Mouse (Mus musculus) limb, embryonic 11.5 days (tissue): ENCODE measurements around the gene Tmie. TPM values are rescaled to one million over a fixed set of nuclear protein-coding genes. Genes with fewer than 3 reads are reported as not detected.

Experiments used
- ATAC-seq: fragments of 200-750 bp; cut with Nextera tagmentation; 2 replicates; pipeline ENCODE4 v1.8.0; 2017; ENCODE audit warnings: low read depth; ENCODE audit not compliant: insufficient number of reproducible peaks, low FRiP score, low TSS enrichment
- DNase-seq: peaks from one replicate; pipeline ENCODE4 v3.0.0-alpha.2; 2015; ENCODE audit warnings: low spot score
- H3K27ac ChIP-seq: fragments of 300-500 bp; sonication (generic); replicated peaks from 2 replicates; pipeline ENCODE4 v1.5.1; 2014; ENCODE audit warnings: low read depth, mild to moderate bottlenecking, low read length
- H3K27me3 ChIP-seq: fragments of 300-500 bp; sonication (generic); 2 replicates; pipeline ENCODE4 v1.6.1; 2014; ENCODE audit warnings: mild to moderate bottlenecking, low read length, mixed read lengths; ENCODE audit not compliant: control insufficient read depth, insufficient read depth
- H3K36me3 ChIP-seq: fragments of 300-500 bp; sonication (generic); 2 replicates; pipeline ENCODE4 v1.6.1; 2014; ENCODE audit warnings: mild to moderate bottlenecking, low read length, moderate library complexity, mixed read lengths; ENCODE audit not compliant: control insufficient read depth, insufficient read depth
- H3K4me1 ChIP-seq: fragments of 300-500 bp; sonication (generic); 2 replicates; pipeline ENCODE4 v1.6.1; 2014; ENCODE audit warnings: low read length, mixed read lengths; ENCODE audit not compliant: control insufficient read depth, insufficient read depth
- H3K4me2 ChIP-seq: fragments of 300-500 bp; sonication (generic); 2 replicates; pipeline ENCODE4 v1.6.1; 2014; ENCODE audit warnings: low read depth, mild to moderate bottlenecking, moderate library complexity; ENCODE audit not compliant: severe bottlenecking
- H3K4me3 ChIP-seq: fragments of 300-500 bp; sonication (generic); 2 replicates; pipeline ENCODE4 v1.5.1; 2014; ENCODE audit warnings: low read depth, low read length
- H3K9ac ChIP-seq: fragments of 300-500 bp; sonication (generic); 2 replicates; pipeline ENCODE4 v1.6.1; 2014; ENCODE audit warnings: mild to moderate bottlenecking, low read length
- H3K9me3 ChIP-seq: fragments of 300-500 bp; sonication (generic); 2 replicates; pipeline ENCODE4 v1.6.1; 2016; ENCODE audit warnings: low read length; ENCODE audit not compliant: control insufficient read depth
- WGBS: fragments of 180-500 bp; shearing (Covaris S2); extraction: QIAGEN DNeasy Blood & Tissue Kit; methylation state at CpG from one replicate; pipeline ENCODE4 v1.1.7; 2014; 5-methylcytosine and 5-hydroxymethylcytosine counted together
- polyA plus RNA-seq: library from polyadenylated mRNA; unstranded; fragments of >200 nt; fragmentation: Nextera tagmentation; extraction: Ambion mirVana; gene quantifications from 2 replicates; pipeline ENCODE4 v1.2.1, GENCODE M21; 2014

Tmie gene
- polyA plus RNA-seq, 1 experiment from 2014 or later, result 0.23 TPM

GRCm38 (mm10) chr9:110893429-110893828 lies 13.5 kb upstream of the Tmie start:
- WGBS, result 64% methylated on average over 10 of the region's 10 CpGs
- H3K9ac ChIP-seq, result no peak overlapping the region
- peaks cover 2% of the 10 kb centered on the region; the same call in 1 of the 2 replicates for H3K36me3 ChIP-seq
- no peaks in the 10 kb centered on the region for H3K27me3 ChIP-seq
- H3K27ac ChIP-seq, result no peak overlapping the region
- H3K4me2 ChIP-seq, result no peak overlapping the region
- DNase-seq (no peak), ATAC-seq (no peak)
- H3K9me3 ChIP-seq, result no peaks in the 10 kb centered on the region
- no peak overlapping the region for H3K4me3 ChIP-seq
- peaks cover 11% of the 10 kb centered on the region for H3K4me1 ChIP-seq

- Histone ChIP-seq H3K4me1 (peaks cover 11% of the 10 kb centered on the region), H3K4me3 (no peak overlapping the region), H3K36me3 (no peaks in the 10 kb centered on the region), H3K27me3 (no peaks in the 10 kb centered on the region), H3K27ac (no peak overlapping the region), H3K4me2 (no peak overlapping the region), H3K9me3 (no peaks in the 10 kb centered on the region), H3K9ac (no peak overlapping the region)
- ATAC-seq (no peak), DNase-seq (no peak)
- WGBS, result 91% methylated on average over 3 of the region's 3 CpGs
These were observed 12.6 kb upstream of the Tmie start for GRCm38 (mm10) chr9:110892552-110892951.

- H3K27ac ChIP-seq, result no peak overlapping the region
- no peak for DNase-seq
- WGBS, result 82% methylated on average over 12 of the region's 12 CpGs
- no peak overlapping the region for H3K4me2 ChIP-seq
- no peaks in the 10 kb centered on the region for H3K27me3 ChIP-seq
- no peaks in the 10 kb centered on the region for H3K36me3 ChIP-seq
- H3K9me3 ChIP-seq, result no peaks in the 10 kb centered on the region
- peaks cover 11% of the 10 kb centered on the region for H3K4me1 ChIP-seq
- no peak overlapping the region for H3K4me3 ChIP-seq
- no peak overlapping the region for H3K9ac ChIP-seq
- no peak for ATAC-seq
These were observed 11.3 kb upstream of the Tmie start for GRCm38 (mm10) chr9:110891077-110891828.

- DNase-seq, result peak; percentile 47
- Histone ChIP-seq H3K27ac (no peak overlapping the region), H3K9ac (no peak overlapping the region), H3K4me2 (peak overlapping the region; percentile 16; the same call in 1 of the 2 replicates), H3K4me3 (no peak overlapping the region), H3K36me3 (no peaks in the 10 kb centered on the region), H3K27me3 (no peaks in the 10 kb centered on the region), H3K9me3 (no peaks in the 10 kb centered on the region), H3K4me1 (peaks cover 6% of the 10 kb centered on the region)
- WGBS, result 11% methylated on average over 20 of the region's 21 CpGs
- ATAC-seq, result no peak
These were observed 10.3 kb upstream of the Tmie start for GRCm38 (mm10) chr9:110890026-110890783.

GRCm38 (mm10) chr9:110888935-110889334 lies 9.0 kb upstream of the Tmie start:
- no peak for ATAC-seq
- no peak overlapping the region for H3K9ac ChIP-seq
- no peaks in the 10 kb centered on the region for H3K9me3 ChIP-seq
- peaks cover 6% of the 10 kb centered on the region for H3K4me1 ChIP-seq
- H3K4me3 ChIP-seq, result no peak overlapping the region
- H3K27ac ChIP-seq, result no peak overlapping the region
- no peak overlapping the region for H3K4me2 ChIP-seq
- WGBS, result 91% methylated on average over 14 of the region's 14 CpGs
- DNase-seq, result no peak
- H3K27me3 ChIP-seq, result no peaks in the 10 kb centered on the region
- H3K36me3 ChIP-seq, result no peaks in the 10 kb centered on the region

GRCm38 (mm10) chr9:110887388-110888303 lies 7.7 kb upstream of the Tmie start:
- Histone ChIP-seq H3K27me3 (no peaks in the 10 kb centered on the region), H3K27ac (no peak overlapping the region)
- WGBS, result 66% methylated on average over 9 of the region's 9 CpGs

GRCm38 (mm10) chr9:110881953-110882352 lies 2.0 kb upstream of the Tmie start:
- no peak overlapping the region for H3K27ac ChIP-seq
- no peak for ATAC-seq
- no peak overlapping the region for H3K9ac ChIP-seq
- H3K36me3 ChIP-seq, result no peaks in the 10 kb centered on the region
- no peak overlapping the region for H3K4me3 ChIP-seq
- H3K9me3 ChIP-seq, result no peaks in the 10 kb centered on the region
- WGBS, result 71% methylated on average over 7 of the region's 7 CpGs
- no peak for DNase-seq
- no peak overlapping the region for H3K4me2 ChIP-seq
- 0 out of 2 replicates have a peak, but pooled peaks cover 2% of the 10 kb centered on the region for H3K4me1 ChIP-seq
- H3K27me3 ChIP-seq, result peaks cover 23% of the 10 kb centered on the region

More at GRCm38 (mm10) chr9:110887388-110888303, 7.7 kb upstream of the Tmie start:
- H3K9ac ChIP-seq, result no peak overlapping the region
- H3K4me2 ChIP-seq, result no peak overlapping the region
- H3K4me3 ChIP-seq, result no peak overlapping the region
- DNase-seq (no peak), ATAC-seq (no peak)
- no peaks in the 10 kb centered on the region for H3K36me3 ChIP-seq
- no peaks in the 10 kb centered on the region for H3K9me3 ChIP-seq
- H3K4me1 ChIP-seq, result peaks cover 6% of the 10 kb centered on the region

GRCm38 (mm10) chr9:110880772-110881171 lies 859 bp upstream of the Tmie start:
- H3K27me3 ChIP-seq, result peaks cover 23% of the 10 kb centered on the region
- H3K36me3 ChIP-seq, result no peaks in the 10 kb centered on the region
- WGBS, result 83% methylated on average over 4 of the region's 4 CpGs
- peak overlapping the region; percentile 96; the same call in 1 of the 2 replicates for H3K4me2 ChIP-seq
- ATAC-seq (no peak), DNase-seq (no peak)
- no peak overlapping the region for H3K9ac ChIP-seq
- H3K4me1 ChIP-seq, result 0 out of 2 replicates have a peak, but pooled peaks cover 2% of the 10 kb centered on the region
- no peak overlapping the region for H3K27ac ChIP-seq
- H3K4me3 ChIP-seq, result peak overlapping the region; percentile 54; the same call in 1 of the 2 replicates
- H3K9me3 ChIP-seq, result no peaks in the 10 kb centered on the region
